Mouse (Mus musculus): ENCODE measurements at regions not wholly inside any gene's neighbourhood (a gene's known extent, or its start where the extent isn't known, plus 50 kb on each side); places are given as distances from the start of the nearest gene placed in this dataset.
A peak's percentile ranks its signal among the peaks of the same experiment; 100 is the strongest.

DNA sequence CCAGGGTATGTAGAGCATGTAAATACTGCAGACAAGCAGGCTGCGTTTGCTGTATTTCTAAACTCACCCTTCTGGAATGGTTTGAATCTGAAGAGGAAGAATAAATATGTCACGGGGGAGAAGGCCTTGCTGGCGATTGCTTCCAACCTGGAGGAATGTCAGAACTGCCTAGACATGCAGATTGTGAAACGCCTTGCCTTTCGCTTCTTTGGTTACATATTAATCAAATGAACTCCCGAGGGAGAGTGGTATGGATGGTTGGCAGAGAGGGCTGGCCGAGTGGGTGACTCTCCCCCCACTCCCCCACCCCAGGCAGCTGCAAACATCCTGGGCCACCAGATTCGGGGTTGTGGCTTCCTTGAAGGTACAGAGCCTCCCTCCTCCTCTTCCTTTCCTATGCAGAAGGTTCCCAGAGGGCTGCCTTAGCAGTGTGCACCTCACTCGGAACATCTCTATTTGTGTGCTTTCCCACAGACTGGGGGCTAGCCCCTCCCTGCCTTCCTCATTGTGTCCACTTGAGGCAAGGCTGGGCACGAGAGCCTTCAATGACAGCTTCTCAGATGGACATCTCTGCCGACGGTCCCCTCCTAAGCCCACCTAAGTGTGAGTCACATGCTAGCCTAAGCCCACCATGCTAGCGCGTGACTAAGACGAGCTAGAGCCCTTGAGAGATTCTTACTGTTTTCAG, 93.3 kb downstream of the Zfp281 start:
- no peak for DNase-seq (ENCODE audit: low read depth)

DNA sequence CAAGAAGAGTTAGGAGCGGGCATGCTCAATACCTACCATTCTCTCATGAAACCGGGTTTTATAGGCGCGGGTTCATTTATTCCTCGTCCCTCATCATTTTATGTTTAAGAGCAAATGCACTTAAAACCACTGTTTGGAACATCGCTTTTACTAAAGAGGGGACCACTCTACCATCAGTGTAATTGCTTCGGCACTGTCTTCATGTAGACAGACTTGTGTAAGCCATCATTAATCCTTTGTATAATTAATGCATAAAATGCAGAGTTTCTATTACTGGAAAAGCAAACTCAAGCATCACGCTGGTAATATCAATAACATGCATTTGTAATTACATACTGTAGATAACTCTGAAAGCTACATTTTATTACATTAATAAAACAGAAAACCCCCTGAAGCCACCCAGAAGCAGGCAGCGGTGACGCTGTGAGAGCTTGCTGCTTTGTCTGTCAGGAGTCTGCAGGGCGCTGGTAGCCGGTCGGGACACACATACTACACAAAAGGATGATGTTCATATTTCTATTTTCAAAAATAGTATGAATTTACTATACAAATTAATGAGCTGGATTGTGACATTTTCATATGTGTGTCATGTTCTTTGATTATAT, 99.2 kb downstream of the Zfp281 start:
- DNase-seq (ENCODE audit: low read depth) = no peak

DNA sequence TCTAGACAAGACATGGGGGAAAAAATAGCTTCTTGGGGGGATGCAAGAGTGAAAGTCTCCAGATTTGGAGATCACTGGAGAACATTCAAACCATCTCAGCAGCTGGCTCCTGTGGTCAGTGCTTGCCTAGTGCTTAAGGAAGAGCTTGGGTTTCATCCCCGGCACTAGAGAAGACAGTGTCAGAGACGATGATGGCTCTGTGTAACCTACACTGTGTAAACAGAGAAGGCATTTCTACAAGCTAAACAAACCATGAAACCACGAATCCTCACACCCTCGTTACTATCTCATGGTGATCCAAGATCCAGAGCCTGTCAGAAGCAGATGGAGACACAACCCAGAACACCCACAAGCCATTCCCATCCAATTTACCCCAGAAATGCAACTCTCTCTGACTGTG, 100.5 kb downstream of the Zfp281 start:
- DNase-seq (ENCODE audit: low read depth) = no peak

DNA sequence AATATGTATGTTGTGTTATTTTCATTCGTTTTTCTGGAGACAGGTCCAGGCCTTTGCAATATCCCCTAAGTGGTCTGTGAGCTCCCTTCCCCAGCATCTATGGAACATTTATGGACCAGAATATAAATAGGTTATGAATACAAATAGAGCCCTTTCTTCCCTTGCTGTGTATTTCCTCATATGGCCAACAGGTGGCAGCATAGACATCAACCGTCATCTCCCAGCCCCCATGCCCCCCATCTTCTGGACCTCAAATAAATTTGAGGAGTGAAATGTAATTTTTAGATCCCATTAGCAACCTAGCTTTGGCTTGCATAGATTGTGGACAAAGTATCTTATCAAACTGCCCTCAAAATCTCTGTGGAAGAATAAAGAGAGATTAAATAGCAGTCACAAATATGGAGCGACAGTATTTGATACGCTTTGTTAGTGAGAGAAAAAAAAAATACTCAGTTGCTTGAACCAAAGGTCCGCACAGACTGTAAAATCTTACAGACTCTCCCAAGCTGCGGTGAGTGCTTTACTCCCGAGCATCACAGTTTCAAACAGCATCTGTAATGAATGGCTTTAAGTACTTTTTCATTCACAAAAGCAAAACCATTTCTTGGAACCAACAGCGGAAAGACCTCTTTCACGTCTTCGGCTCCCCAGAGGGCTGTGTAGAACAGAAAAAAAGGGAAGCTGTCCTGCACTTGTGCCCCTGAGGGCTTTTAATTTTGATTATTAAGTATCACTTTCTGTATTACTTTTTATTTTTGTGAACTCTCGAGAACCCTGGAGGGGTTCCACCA, 101.6 kb downstream of the Zfp281 start:
- no peak for DNase-seq (ENCODE audit: low read depth)

DNA sequence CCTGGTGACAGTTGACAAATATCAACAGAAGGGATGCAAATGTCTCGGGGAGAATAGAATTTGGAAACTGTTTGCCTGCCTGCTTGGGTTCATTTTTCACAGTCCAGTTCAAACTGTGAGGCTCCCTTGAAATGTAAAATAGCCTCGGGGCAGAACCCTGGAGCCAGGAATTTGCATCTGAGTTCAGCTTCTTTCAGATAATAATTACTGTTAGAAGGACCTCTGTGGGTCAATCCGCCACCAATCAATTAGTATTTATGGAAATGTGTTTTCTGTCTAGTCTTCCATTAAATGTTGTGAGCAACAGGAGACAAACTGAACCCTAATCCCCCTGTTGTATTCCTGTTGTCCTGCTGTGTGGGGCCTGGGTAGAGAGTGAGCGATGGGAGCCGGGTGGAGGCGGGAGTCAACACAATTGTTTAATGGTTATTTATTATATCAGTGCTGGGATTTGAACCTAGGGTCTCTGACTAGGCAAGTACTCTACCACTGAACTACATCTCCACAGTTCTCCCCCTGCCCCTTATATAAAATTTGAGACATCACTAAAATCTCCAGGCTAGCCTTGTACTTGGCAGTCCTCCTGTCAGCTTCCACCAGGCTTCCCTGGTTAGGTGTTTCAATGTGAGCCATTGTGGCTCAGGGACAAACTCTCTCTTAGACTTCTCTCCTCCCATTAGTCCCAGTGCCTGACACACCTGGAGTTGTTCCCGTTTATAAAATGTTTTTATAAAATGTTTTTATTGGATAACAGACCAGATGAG, 103.3 kb downstream of the Zfp281 start:
- DNase-seq (ENCODE audit: low read depth) = no peak

DNA sequence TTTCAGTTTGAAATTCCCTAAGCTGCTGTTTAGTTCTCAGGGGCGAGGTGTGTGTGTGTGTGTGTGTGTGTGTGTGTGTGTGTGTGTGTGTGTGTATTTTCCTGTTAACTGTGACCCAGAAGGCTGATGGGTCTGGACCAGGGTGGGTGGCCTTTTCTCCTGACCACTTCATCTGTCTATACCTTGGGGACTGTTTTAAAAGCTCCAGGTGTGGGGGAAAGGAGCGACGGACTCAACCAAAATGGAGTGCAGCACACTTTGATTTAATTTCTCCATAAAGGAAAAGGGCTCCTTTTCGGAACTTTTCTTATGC, 103.9 kb downstream of the Zfp281 start:
- no peak for DNase-seq (ENCODE audit: low read depth)

DNA sequence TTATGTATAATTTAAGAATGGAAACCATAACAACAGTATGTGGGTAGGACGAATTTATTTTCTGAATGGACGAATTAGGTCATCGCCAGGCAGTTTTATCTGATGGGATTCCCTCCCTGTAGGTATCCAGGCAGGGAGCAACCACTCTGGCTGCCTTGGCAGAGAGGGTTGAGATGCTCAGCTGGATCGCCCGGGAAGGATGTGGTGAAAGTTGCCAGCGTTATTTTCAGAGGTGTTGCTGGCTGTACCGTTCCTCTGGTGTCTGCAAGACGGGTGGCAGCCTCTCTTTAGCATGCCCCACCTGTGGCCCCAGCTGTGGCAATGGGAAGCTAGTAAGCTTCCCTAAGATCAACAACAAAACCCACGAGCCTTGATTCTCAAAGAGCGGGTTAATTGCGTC, 105.9 kb downstream of the Zfp281 start:
- DNase-seq (ENCODE audit: low read depth) = no peak

DNA sequence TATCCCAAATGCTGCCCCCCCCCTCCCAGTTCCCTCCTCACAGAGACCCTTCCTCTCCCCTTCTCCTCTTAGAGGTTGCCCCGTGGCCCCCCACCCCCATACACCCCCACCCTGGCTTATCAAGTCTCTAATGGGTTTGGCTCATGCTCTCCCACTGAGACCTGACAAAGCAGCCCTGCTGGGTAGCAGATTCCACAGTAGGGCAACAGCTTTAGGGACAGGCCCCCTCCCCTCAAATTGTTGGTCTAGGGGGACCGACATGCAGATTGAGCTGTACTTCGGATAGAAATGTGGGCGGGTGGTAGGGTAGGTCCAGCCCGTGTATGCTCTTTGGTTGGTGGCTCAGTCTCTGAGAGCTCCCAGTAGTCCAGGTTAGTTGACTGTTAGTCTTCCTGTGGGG, 113.3 kb downstream of the Zfp281 start:
- no peak for DNase-seq (ENCODE audit: low read depth)

DNA sequence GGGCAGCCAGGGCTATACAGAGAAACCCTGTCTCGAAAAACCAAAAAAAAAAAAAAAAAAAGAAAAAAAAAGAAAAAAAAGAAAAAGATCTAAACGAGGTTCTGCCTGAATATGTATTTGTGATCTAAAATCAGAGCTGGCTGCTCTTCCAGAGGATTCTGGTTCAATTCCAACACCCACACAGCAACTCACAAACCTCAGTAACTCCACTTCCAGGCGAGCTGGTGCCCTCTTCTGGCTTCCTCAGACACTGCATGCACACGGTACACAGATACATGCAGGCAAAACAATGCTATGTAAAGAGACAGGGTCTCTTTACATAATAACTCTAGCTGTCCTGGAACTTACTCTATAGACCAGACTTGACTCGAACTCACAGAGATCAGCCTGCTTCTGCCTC, 114.8 kb downstream of the Zfp281 start:
- peak; percentile 2 for DNase-seq (ENCODE audit: low read depth)

DNA sequence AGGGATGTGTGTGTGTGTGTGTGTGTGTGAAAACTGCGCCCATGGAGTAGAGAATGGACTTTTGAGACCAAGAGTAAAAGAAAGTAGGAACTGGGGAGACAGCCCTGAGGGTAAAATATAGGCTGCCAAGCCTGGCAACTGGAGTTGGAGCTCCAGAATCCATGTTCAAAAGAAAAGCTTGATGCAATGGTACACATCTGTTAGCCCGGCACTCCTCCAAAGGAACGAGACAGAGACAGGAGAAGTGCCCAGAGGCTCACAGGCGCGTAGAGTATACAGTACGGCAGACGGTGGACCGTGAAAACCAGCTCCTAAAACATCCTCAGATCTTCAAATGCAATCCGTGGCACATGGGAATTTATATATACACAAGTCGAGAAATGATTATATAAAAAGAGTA, 116.4 kb downstream of the Zfp281 start:
- no peak for DNase-seq (ENCODE audit: low read depth)

DNA sequence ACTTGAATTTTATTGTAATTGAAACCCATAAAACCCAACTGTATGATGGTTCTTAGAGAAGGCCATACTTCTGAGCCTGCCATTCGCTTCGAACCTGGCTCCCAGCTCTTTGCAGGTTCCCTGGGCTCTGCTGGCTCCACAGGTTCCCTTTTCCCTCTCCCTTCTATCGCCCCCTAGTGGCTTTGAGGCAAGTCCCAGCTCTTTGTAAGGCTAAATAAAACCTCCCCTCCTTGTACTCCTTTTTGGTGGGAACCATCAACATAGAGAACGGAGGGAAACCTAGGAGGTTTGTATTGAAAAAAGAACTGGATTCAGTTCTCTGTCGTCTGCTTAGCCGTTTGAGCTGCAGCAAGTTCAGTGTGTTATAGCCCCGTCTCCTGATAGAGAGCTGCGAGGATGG, 124.5 kb downstream of the Zfp281 start:
- DNase-seq (ENCODE audit: low read depth) = peak; percentile 15

DNA sequence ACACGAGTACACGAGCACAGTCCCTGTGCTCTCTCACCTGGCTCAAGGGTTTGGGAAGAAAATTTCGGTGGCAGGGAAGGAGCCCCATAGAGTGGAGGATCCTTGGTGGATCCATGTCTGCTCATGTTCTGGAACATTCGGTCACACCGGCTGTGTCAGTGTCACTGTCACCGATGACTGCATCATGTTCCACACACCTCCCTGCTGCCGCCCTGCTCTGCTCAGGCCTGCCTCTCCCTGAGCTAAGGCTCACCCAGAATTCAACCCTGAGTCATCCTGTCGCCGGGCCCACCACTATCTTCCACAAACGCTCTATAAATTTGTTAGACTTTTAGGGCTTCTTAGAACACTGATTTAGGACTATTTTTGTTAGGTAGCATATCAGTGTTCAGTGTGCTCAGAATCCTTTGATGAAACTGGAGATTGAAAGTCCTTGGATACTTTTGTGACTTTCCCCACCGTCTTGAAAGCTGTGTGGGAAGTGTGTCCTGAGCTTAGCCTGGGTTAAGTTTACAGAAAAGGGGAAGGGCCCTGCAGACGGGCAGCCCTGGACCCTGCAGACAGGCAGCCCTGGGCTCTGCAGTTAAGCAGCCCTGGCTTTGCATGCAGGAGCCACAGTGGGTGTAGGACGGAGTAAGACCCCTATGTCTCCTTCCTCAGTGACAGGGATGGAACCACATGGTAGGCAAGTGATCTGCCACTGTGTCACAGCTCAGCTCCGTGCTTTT, 126.9 kb downstream of the Zfp281 start:
- DNase-seq (ENCODE audit: low read depth) = no peak

DNA sequence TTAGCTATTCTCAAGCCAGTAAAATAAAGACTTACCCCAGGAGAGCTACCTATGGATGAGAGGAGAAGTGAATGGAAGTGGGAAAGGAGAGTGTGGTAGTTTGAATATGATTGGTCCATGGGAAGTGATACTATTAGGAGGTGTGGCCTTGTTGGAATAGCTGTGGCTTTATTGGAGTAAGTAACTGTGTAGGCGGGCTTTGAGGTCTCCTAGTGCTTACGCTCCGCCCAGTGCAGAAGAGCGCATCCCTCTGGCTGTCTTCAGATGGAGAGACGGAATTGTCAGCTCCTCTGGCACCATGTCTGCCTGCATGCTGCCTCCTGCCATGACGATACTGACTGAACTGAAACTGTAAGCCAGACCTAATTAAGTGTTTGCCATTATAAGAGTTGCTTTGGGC, 129.6 kb downstream of the Zfp281 start:
- DNase-seq (ENCODE audit: low read depth) = no peak

DNA sequence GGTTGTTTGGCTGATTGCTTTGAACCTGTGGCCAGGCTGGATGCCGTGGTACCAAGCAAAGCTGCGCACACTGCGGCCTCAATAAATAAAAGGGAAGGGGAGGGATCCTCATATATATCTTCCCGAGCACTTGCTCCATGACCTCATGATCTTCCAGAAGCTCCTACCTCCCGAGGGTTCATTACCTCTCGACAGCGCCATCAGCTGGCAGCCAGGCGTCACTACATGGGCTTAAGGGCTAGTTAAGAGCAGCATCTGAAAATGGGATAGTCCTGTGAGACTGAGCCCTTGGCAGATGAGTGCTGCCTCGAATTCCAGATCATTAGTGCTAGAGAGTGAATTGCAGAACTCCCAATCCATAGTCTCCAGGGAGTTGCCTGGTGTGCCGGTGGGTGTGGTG, 134.0 kb downstream of the Zfp281 start:
- no peak for DNase-seq (ENCODE audit: low read depth)

DNA sequence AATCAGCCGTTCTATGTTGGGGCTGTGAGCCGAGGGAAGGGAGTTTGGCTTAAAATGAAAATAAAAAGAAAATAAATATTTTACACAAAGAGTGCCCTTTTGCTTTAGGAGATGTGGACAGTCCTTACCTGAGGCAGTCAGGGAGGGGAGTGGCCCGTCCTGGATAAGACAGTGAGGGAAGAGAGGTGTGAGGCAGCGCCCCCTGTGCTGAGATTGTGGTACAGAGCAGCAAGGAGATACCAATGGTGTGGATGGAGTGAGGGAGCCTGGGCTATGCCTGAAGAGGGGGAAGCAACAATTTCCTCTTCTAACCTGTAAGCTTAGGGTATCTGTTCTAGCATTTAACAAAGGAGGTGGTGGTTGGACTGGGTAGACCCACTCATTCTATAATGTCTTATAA, 134.5 kb downstream of the Zfp281 start:
- DNase-seq (ENCODE audit: low read depth) = no peak

DNA sequence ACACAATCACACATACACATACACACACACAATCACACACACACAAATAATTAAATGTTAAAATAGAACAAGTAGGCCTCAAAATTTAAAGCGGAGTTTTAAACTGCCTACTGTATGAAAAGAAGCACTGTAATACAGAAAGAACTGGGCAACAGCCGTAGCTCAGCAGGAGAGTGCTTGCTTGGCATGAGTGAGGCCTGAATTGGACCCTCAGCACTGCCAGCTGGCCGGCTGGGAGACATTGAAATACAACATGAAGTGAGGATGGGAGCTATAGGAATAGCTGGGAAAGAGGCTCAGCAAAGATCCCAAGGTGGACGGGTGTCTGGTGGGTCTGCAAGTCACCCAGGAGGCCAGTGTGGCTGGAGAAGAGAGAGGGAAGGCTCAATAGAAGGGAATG, 136.8 kb downstream of the Zfp281 start:
- DNase-seq (ENCODE audit: low read depth) = no peak

DNA sequence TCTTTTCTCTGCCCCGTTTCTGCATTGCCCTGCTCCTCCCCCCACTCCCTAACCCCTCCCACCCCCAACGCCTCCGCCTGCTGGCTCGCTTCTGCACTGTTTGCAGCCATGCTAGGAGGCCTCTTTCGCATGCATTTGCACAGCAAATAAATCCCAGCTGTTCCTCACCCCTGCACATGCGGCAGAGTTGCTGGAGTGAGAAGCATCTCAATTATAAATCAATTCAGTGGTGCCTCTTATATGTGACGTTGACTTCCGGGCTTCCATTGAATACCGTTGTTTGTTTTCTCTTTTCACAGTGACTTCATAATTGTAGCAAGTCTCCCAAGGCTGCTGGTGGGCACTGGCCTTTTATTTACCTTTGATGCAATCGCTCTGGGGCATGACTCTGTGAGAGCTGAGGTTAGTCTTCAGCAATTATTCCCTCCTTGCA, 144.3 kb downstream of the Zfp281 start:
- no peak for DNase-seq (ENCODE audit: low read depth)

DNA sequence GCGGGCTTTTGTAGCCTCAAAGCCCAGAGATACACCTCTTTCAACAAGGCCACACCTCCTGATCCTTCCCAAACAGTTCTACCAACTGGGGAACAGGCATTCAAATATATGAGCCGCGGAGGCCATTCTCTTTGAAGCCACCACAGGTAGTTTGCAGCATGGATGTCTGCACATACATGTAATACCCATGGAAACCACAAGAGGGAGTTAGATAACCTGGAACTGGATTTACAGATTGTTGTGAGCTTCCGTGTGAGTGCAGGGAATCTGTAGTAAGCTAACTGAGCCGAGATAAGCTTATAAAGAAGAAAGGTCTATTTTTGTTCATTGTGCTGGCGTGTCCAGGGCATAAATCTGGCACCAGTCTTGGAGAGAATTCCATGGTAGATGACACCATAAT, 149.0 kb downstream of the Zfp281 start:
- no peak for DNase-seq (ENCODE audit: low read depth)

DNA sequence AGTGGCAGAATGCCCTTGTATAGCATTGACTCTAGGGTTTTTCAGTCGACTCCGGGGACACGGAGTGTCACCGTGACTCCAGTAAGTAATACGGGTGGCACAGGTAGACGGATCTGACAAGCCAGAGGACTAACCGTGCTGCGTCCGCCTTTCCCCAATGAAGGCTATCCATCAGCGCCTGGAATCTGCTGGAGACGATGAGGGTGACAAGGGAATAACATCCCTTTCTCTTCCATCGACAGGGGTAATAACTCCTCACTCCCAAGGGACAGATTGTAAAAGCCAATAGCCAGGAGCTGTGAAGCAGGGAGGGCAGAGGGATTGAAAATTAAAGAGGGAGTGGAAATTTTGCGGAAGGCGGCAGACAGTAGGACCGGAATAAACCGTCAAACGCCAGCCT, 151.5 kb downstream of the Zfp281 start:
- no peak for DNase-seq (ENCODE audit: low read depth)

DNA sequence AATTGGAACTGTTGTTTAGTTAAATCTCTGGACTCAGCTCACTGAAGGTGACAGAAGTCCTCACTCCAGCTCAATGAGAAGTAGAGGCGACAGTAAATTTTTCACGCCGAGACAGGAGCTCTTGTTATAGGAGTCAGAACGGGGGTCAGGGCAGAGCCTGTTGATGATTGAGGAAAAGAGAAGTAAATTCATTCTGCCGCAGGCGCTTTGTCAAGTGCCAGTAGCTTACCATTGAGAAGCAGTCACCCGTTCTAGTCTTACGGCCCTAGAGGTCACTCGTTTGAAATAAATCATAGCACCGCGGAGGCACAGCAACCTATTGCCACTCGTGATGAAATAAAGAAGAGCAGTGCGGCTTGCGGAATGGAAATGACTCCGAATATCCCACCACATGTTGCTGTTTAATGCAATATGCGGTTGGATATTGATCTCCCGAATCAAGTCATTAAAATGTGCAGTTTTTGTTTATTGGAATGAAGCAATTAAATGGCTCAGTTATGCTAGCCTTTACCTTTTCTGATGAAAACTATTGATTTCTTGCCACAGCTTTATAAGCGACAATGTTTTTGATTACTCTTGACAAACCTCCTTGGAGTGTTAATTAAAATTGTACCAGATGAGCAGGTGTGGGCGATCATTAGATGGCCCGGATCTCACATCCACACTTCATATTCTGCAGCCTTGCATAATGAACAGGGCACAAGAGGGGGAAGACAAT, 152.7 kb downstream of the Zfp281 start:
- DNase-seq (ENCODE audit: low read depth) = no peak

DNA sequence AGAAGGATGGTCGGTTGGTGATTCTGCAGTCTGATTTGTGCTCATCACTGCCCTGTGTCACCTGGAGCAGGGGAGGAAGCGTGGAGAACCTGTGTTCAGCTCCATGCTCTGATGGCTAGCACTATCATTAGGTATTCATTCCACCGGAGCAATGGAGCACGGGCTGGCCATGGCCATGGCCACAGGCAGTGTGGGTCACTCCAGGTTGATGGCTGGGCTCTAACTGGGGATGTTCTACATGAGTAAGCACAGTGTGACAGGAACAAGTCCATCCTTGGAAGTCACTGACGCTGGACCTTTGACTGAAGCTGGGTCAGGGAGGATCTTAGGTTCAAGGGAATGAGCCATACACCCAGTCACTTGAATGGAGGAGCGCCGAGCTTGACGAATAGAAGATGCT, 154.7 kb downstream of the Zfp281 start:
- no peak for DNase-seq (ENCODE audit: low read depth)

Measured in c-Kit-positive CD71-positive TER-119-negative erythroid progenitor cells, embryonic 14.5 days (primary cell).